Mouse (Mus musculus): Measurements from ENCODE around the gene Ier3.
"Not testable (repeated sequence)": the region's sequence is repeated elsewhere in the genome, so short reads cannot be mapped to it uniquely, and the experiment has no call there.

The Ier3 gene

DNA sequence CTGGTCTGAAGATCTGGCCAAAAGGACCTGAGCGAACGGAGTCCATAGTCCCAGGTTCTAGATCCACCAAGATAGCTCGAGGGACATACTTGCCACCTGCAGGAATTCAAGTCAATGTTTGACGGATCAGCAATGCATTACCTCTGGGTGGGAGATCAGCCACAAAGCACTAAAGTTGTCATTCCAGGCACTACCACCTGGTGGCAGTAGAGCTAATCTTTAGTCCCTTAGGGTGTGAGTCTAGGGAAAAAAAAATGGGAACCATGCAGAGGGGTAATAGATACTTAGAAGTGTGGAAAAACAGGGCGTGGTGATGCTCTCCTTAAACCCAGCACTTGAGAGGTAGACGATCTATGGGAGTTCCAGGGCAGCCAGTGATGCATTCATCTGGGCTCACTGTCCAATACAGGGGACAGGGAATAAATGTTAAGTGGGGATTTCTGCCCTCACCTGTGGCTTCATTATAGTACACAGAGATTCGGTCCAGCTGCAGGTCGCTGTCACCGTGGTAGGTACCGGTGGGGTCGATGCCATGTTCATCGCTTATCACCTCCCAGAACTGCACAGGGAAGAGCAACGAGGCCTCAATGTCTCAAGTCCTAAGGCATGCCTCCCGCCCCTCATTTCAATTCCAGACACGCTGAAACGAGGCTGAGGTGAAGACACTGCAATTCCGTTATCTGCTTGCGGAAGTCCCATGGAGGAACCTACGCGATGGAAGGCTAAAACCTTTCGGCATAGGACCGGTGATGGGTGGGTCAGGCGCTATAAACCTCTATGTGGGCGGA lies 14.9 kb downstream of the Ier3 start:
- peak; percentile 95 for DNase-seq (ENCODE audit: low spot score)

DNA sequence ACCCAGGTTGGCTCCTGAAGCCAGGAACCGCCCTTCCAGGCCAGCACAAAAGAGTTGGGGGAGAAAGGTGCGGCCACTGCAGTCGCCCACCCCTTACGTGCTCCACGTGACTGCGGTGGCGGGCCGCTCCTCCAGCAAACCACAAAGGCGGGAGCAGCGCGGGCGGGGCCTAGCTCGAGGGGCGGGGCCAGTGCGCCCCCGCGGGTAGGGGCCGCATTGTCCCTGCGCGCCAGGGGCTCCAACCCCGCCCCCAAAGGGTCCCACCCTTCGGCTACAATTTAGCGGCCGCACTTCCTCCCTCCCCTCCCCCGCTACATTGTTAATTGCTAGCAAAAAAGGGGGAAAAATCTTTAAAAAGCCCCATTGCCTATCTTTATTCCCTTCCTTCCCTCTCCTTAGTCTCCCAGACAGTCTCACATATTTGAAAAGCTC lies 15.5 kb downstream of the Ier3 start:
- DNase-seq (ENCODE audit: low spot score), result peak; percentile 52

DNA sequence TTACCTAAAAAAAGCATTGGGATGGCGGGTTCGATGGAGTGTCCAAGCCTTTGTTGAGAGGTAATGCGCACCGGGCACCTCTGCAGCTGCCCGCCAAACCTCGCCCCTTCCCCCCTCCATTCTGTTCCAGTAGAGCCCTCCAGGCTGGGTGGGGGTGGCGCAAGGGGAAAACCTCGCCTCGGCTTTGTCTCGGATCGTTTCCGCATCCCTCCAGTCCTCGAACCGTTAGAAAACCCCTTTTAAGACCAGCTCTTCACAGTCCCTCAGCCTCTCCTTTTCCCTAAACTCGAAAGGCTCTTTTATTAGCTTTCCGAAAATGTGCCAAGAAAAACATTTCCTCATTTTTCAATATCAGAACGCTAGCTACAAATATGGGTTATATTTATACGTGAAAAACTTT lies 16.0 kb downstream of the Ier3 start:
- DNase-seq (ENCODE audit: low spot score), result peak; percentile 54

- DNase-seq (ENCODE audit: low spot score), result peak; percentile 97
Observed at GRCm38 (mm10) chr17:35838122-35838544, 16.6 kb downstream of the Ier3 start, which contains the start of gene Tubb5. Gene Tubb5 (minus strand): TSS chr17:35838306.

GRCm38 (mm10) chr17:35838570-35838969 lies 17.1 kb downstream of the Ier3 start:
- no peak for DNase-seq (ENCODE audit: low spot score)

DNA sequence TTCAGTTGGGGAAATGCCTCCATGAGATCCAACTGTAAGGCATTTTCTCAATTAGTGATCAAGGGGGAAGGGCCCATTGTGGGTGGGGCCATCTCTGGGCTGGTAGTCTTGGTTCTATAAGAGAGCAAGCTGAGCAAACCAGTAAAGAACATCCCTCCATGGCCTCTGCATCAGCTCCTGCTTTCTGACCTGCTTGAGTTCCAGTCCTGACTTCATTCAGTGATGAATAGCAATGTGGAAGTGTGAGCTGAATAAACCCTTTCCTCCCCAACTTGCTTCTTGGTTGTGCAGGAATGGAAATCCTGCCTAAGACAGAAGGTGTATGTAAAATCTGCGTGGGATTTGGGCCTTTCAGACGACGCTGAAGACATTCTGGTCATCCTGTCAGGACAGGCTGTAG lies 17.5 kb downstream of the Ier3 start:
- DNase-seq (ENCODE audit: low spot score), result not testable (repeated sequence)

DNA sequence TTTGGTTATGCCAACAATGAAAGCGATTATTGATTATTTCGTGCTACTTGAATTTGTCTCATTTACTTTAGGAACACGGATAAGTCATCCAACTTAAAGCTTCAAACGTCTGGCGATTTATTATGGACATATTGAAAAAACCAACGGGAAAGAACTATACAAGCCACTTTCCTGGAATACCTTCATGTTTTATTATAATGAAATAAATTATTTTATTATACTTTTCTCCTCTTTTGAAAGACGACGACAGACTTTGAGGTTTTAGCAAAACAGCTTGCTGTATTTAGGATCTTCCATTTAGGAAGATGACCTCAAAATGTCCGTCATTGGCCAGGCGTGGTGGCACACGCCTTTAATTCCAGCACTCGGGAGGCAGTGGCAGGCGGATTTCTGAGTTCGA lies 19.1 kb downstream of the Ier3 start:
- DNase-seq (ENCODE audit: low spot score), result no peak

GRCm38 (mm10) chr17:35841076-35841950 lies 19.8 kb downstream of the Ier3 start, which contains the start of gene Mdc1:
Gene Mdc1 (plus strand): TSS chr17:35841515.
- peak; percentile 100 for DNase-seq (ENCODE audit: low spot score)

GRCm38 (mm10) chr17:35842006-35842405 lies 20.5 kb downstream of the Ier3 start:
- no peak for DNase-seq (ENCODE audit: low spot score)

GRCm38 (mm10) chr17:35843514-35843913 lies 22.0 kb downstream of the Ier3 start:
- DNase-seq (ENCODE audit: low spot score), result no peak

- DNase-seq (ENCODE audit: low spot score), result no peak
Observed at GRCm38 (mm10) chr17:35848112-35848511, 26.6 kb downstream of the Ier3 start.

DNA sequence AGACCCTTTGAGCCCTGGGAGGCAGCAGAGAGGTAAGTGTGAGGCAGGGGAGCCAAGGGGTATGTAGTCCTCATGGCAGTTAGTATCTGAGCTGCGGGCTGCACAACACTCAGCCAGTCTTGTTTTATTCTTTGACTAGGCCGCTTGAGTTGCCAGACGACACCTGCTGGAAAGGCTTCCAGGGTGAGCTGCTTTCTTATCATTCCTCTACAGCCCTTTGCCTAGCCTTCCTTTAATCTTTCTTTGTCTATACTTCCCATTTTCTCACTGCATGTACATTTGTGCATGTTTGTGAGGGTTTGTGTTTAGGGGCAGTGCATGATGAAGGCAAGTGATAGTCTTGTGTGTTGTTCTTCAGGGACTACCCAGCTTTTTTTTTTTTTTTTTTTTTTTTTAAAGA lies 29.5 kb downstream of the Ier3 start:
- no peak for DNase-seq (ENCODE audit: low spot score)

- no peak for DNase-seq (ENCODE audit: low spot score)
Observed at GRCm38 (mm10) chr17:35859371-35859770, 37.9 kb downstream of the Ier3 start.

DNA sequence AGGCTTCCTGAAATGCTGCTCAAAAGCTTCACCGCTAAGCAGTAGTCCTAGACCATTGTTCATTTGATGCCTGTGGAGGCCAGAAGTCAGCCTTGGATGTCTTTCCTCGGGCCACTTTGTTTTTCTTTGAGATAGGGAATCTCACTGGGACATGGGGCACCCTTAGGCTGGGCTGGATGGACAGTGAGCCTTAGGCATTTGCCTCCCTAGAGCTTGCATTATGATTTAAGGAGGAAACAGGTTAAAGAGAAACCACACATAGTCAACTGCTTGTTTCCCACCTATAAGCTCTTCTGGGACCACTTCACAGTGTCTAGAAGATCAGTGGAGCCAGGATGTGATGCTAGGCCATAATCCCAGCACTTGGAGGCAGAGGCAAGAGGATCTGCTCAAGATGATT lies 38.4 kb downstream of the Ier3 start:
- DNase-seq (ENCODE audit: low spot score), result no peak

DNA sequence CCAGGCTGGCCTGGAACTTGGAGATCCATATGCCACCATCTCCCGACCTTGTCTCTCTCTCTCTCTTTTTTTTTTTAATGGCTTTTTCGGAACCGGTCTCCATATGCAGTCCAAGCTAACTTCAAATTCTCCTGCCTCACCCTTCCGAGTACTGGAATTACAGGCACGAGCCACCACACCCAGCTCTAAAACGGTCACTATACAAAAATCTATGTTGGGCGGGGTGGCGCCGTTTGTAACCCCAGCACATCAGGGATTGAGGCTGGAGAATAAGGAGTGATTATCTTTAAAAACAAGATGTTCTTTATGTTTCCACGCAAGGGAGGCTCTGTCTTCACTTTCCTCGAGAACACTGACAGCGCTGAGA lies 39.3 kb downstream of the Ier3 start:
- no peak for DNase-seq (ENCODE audit: low spot score)

DNA sequence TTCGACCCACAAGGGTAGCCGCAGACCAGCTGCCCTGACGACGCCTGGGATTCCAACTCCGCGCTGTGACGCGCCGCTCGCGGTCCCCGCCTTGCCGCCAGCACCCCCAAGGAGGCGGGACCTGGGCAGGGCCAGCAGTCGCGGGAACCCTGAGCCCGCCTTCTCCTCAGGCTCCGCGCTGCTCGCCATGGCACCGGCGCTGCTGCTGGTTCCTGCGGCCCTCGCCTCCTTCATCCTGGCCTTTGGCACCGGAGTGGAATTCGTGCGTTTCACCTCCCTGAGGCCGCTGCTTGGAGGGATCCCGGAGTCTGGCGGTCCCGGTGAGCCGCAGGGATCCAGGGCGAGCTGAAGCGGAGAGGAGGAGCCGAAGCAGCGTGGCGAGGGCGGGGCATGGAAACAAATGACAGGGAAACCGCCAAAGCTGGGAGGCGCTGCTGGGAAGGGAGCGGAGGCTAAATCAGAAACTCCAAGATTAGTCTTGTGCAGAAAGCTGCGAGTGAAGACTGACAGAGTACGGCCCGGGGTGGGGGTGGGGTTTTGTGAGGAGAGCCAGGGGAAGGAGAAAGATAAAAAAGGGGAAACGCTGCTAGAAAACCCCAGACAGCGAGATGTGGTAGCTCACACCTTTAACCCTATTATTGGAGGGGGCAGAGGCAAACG lies 39.8 kb downstream of the Ier3 start, which contains the start of gene Nrm:
Gene Nrm (plus strand): TSS at position 121 of the 660 bp plus-strand sequence.
- DNase-seq (ENCODE audit: low spot score), result peak; percentile 90

GRCm38 (mm10) chr17:35864832-35865353 lies 43.4 kb downstream of the Ier3 start:
- peak; percentile 61 for DNase-seq (ENCODE audit: low spot score)

DNA sequence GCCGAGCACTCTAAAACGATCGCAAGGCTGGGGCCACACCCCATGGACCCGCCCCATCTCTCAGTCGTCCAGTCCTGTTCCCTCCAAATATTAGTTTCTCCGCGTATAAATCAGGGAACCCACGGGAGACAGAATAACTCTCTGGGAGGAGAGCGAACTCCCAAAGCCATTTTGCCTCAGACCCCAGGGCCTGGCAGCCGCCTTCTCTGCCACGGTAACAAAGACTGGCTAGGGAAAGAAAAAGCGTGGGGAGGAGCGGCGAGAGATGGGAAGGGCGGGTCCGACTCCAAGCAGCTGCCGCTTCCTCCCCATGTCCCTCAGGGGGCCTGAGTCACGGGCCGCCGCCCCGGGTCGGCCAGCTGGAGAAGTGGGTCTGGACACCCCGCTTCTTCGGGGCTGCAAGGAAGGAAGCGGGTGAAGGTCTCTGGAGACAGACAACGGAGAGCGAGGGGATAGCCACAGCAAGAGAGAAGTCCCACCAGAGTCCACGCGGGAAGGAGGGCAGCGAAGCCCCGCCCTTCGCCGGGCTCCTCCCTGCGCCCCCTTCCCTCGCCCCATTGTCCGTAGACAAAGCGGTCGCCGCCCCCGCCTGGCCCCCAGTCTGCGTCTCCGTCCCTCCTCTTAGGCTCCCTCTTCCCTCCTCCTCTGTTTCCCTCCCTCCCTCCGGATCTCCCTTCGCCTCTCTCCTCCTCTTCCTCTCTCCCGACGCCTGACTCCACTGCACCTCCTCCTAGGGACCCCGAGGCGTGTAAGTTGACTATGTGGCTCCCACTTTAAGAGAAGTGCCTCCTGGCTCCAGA lies 44.2 kb downstream of the Ier3 start, which contains the start of gene Ppp1r18:
Gene Ppp1r18 (plus strand): TSS at position 113 of the 800 bp plus-strand sequence.
- peak; percentile 66 for DNase-seq (ENCODE audit: low spot score)

DNA sequence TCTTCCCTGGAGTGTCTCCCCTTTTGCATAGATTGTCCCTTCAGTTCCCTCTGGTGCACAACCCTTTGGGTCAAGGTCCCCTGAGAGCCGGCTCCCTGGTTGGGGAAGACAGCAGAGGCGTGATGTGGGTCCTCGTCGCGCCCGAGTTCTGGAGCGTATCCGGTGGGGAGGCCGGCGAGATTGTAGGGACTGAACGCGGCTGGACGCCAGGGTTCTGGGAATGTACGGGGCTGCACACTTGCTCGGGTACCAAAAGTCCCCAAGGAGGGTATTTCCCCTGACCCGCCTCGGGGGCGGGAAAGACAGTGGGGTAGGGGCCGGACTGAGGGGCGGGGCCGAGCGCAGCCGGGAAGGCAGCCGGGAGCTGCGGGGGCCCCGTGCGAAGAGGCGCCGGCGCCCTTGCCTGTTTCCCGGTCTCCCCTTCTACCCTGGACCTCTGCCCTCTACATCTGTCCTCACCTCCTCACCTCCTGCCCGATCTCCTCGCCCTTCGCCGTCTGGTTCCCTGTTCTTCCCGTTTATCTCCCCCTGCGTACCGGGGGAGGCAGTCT lies 44.9 kb downstream of the Ier3 start:
- DNase-seq (ENCODE audit: low spot score), result peak; percentile 73
